Mouse (Mus musculus) CD4-positive helper T cell, adult 2 months (primary cell): ENCODE data around the gene Trp53tg5.

Source experiments
- DNase-seq: peaks from one replicate; pipeline ENCODE4 v3.0.0-alpha.2; 2012; ENCODE audit warnings: low read depth, missing footprints, low spot score

The Trp53tg5 gene

GRCm38 (mm10) chr2:164473624-164474023 lies at the start of gene Trp53tg5:
Gene Trp53tg5, minus strand, starts transcription at chr2:164473724.
- DNase-seq: no peak

- DNase-seq: no peak
These were observed 48.8 kb upstream of the Trp53tg5 start for GRCm38 (mm10) chr2:164522280-164522679.

GRCm38 (mm10) chr2:164521841-164522240 lies 48.3 kb upstream of the Trp53tg5 start:
- peak; percentile 94 for DNase-seq

- peak; percentile 71 for DNase-seq
These were observed 47.3 kb upstream of the Trp53tg5 start for GRCm38 (mm10) chr2:164520782-164521181.

DNA sequence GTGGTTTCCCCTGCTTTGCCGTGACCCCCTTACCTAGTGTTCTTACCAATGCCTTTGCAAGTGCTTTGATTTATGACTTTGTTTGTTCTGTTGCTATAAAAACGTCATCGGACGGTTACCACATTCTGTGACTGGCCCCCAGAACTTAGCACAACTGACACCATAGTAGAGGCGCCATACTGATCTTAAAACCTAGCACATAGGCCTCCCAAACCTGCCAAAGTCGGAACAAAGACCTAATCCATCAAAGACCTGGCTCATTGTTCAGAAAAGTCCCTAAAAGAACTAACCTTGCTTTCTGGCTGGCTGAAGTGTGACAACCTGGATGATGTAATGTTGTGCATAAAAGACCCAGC lies 45.6 kb upstream of the Trp53tg5 start:
- DNase-seq: peak; percentile 24

DNA sequence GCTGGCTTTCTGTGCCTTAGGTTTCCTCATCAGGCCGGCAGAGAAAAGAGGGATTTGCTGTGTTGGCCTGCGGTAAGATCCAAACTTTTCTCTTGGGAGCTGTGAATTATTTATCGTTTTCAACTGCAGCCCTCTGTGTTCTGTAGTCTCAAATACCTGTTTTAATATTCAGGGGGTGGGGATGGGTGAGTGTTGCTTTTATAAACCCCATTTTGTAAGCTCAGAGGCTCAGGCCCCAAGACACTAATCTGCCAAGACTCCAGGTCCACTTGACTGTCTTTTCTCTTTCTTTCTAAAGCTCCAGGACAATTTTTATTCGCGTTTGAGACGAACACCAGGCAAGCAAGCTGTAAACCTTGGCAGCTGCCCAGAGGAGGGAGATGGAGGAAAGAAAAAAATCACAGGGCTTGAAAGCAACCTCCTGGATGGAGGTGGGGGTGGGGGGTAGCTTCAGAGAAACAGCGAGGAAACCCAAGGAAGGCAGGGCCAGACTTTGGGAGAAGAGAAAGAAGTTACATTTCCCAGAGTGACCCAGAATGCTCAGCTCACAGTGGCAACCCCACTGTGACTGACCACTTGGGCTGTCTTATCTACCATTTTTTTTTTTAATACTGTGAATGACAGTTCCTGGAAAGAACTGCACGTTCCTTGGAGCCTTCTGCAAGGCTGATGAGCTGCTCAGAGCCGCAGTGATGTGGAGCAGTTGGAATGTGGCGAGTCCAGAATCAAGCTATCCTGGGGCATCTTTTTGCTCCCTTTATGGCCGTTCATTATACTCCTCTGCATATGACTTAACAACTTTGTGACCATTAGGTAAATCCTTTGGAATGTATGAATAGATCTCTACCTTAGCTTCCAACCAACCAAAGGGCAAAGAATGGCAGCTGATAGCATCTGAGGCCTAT lies 45.0 kb upstream of the Trp53tg5 start:
- no peak for DNase-seq

DNA sequence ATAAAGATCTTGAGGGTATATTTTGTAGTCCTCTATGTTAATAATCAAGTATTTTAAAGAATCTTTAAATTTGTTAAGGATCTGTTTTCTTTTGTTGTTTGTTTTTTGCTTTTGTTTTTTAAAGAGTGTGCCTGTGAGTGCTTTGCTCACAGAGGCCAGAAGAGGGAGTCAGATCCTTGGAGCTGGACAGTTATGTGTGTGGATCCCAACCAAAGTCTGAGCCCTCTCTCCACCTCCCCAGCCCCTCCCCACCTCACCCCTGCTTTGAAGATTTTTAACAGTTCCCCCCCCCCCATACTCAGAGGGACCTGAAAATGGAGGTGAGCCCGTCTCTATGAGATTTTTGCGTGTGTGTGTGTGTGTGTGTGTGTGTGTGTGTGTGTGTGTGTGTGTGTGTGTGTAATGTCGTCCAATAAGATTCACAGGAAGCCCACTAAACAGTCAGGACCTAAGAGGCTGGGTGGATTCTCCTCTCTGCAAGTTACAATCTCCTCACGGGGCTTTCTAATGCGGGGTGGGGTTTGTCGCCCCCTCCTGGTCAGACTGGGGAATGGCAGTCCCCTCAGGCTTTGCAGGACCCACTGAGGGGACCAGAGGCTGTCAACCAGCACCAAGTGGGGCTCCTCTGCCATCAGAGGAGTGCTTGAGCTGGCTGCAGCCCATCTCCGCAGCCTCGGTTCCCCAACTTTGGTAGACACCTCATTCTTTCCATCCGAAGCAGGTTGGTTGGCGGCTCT lies 44.1 kb upstream of the Trp53tg5 start:
- peak; percentile 74 for DNase-seq

DNA sequence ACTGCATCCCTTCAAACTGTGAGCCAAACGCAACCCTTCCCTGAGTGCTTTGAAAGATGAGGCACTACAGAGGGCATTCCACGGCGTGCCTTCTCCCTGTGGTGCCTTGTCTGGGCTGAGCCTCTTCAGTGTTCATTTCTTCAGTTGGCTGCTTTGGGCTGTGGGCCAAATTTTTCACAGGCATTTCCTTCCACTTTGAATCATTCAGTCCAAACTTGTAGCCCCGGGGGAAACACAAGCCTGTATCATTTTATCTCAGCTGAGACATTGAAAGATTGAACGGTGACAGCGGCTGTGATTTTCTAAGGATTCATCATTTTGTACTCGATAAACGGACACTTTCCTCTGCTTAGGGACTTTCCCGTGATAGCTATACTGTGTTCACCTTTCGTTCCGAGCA lies 43.1 kb upstream of the Trp53tg5 start:
- no peak for DNase-seq

DNA sequence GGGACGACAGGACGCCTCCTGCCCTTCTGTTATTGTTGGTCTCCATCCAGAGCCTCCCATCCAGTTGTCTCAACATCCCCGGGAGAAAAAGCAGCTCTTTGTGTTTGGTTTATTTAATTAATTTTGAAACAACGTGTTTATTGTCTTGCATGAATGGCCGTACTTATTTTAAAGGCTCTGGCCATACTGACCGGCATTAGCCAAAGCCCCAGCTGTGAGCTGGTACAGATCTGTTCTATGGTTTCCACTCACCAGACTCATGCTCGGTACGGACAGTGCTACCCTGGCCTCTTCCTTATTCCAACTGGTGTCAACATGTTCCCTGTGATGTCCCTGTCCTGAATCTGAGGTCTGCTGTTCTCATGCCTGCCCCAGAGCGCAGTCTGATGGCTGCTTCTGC lies 42.4 kb upstream of the Trp53tg5 start:
- no peak for DNase-seq

- no peak for DNase-seq
These were observed 41.4 kb upstream of the Trp53tg5 start for GRCm38 (mm10) chr2:164514916-164515315.

DNA sequence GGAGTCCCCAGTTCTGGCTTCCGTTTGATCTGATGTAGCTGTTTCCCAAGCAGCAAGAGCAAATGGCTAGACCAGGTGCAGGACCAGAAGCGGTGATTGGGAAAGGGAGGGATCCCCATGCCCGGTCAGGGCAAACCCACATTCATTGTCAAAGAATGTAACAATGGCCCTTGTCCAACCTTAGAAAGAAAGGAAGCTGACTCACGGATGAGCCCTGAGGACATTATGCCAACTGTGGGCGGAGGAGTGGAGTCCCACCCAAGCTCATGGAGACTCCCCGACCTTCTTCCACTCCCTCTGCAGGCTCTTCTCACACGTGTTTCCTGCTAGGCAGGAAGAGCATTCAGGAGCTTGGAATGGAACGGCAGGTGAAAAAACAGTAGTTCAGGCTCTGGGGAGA lies 39.9 kb upstream of the Trp53tg5 start:
- DNase-seq: no peak

GRCm38 (mm10) chr2:164512121-164512909 lies 38.8 kb upstream of the Trp53tg5 start:
- DNase-seq: no peak

GRCm38 (mm10) chr2:164510621-164511190 lies 37.2 kb upstream of the Trp53tg5 start:
- no peak for DNase-seq

DNA sequence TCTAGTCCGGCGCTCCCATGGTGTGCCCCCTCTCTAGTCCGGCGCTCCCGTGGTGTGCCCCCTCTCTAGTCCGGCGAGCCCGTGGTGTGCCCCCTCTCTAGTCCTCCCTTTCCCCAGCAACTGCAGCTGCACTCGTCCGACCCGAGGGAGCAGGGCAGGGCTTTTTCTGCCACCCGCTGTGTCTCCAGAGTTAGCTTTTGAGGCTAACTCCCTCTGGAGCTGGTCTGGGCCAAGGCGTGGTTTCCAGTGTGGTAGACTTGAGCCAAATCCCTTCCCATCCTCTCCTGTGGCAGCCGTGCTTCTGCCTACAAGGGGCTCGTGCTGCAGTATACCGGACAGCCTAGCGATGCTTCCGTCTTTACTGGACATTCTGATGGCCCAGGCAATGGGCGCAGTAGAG lies 34.3 kb upstream of the Trp53tg5 start:
- no peak for DNase-seq

GRCm38 (mm10) chr2:164505619-164506347 lies 32.3 kb upstream of the Trp53tg5 start:
- no peak for DNase-seq

DNA sequence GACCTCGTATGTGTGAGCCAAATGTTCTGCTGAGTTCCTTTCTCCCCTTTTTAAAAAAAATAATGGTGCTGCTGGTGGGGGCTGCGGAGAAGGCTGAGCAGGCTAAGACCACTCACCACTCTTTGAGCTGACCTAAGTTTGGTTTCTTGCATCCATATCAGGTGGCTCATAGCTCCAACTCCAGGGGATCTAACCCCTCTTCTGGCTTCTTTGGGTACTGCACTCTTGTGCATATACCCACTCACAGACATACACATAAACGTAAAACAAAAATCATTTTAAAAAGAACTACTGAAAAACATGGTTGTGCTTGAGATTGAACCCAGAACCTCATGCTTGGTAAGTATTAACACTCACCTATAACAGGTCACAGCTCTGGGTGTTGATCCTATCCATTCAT lies 31.4 kb upstream of the Trp53tg5 start:
- DNase-seq: no peak

DNA sequence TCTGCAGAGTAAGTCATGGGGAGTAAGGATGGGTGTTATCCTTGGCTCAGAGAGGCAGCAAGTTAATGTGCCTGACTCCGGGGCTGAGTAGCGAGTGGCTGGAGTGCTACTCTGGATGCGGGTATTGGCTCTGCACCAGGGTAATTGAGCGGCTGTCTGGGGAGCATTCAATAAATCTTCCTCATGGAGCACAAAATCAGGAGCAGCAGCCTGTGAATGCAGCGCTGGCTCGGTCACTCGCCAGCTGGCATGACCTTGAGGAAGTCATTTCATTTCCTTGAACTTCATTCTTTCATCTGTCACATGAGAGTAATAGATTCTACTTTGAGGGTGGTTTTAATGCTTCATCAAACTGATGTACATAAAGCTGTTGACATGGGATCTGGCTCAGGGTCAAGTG lies 27.0 kb upstream of the Trp53tg5 start:
- DNase-seq: no peak

GRCm38 (mm10) chr2:164499317-164499716 lies 25.8 kb upstream of the Trp53tg5 start:
- DNase-seq: no peak

- DNase-seq: no peak
These were observed 24.3 kb upstream of the Trp53tg5 start for GRCm38 (mm10) chr2:164497691-164498268.

- DNase-seq: peak; percentile 89
These were observed 23.5 kb upstream of the Trp53tg5 start, which contains the start of gene Pigt for GRCm38 (mm10) chr2:164496847-164497690. Gene Pigt, plus strand, starts transcription at chr2:164497520.
